Mouse (Mus musculus) heart, embryonic 13.5 days (tissue): ENCODE measurements around the gene Pgghg. TPM values are rescaled to one million over a fixed set of nuclear protein-coding genes. Genes with fewer than 3 reads are reported as not detected.

Experiments used
- ATAC-seq: fragments of 200-750 bp; cut with Nextera tagmentation; 2 replicates; pipeline ENCODE4 v1.8.0; 2017; ENCODE audit warnings: moderate TSS enrichment; ENCODE audit not compliant: insufficient number of reproducible peaks, low FRiP score, low TSS enrichment; ENCODE audit errors: extremely low read depth
- H3K27ac ChIP-seq: fragments of 300-500 bp; sonication (generic); replicated peaks from 2 replicates; pipeline ENCODE4 v1.5.1; 2015; ENCODE audit warnings: moderate library complexity, mild to moderate bottlenecking, inconsistent platforms
- H3K27me3 ChIP-seq: fragments of 300-500 bp; sonication (generic); replicated peaks from 2 replicates; pipeline ENCODE4 v1.6.1; 2015; ENCODE audit warnings: mild to moderate bottlenecking, inconsistent platforms
- H3K36me3 ChIP-seq: fragments of 300-500 bp; sonication (generic); 2 replicates; pipeline ENCODE4 v1.6.1; 2015; ENCODE audit warnings: mild to moderate bottlenecking, inconsistent platforms
- H3K4me1 ChIP-seq: fragments of 300-500 bp; sonication (generic); 2 replicates; pipeline ENCODE4 v1.6.1; 2015; ENCODE audit warnings: inconsistent platforms
- H3K4me2 ChIP-seq: fragments of 300-500 bp; sonication (generic); 2 replicates; pipeline ENCODE4 v1.6.1; 2015; ENCODE audit warnings: inconsistent platforms, mild to moderate bottlenecking, moderate library complexity
- H3K4me3 ChIP-seq: fragments of 300-500 bp; sonication (generic); 2 replicates; pipeline ENCODE4 v1.5.1; 2015; ENCODE audit warnings: moderate library complexity, mild to moderate bottlenecking, inconsistent platforms
- H3K9ac ChIP-seq: fragments of 300-500 bp; sonication (generic); 2 replicates; pipeline ENCODE4 v1.6.1; 2015; ENCODE audit warnings: inconsistent platforms, mild to moderate bottlenecking, moderate library complexity
- H3K9me3 ChIP-seq: fragments of 300-500 bp; sonication (generic); 2 replicates; pipeline ENCODE4 v1.6.1; 2016; ENCODE audit warnings: inconsistent platforms
- WGBS: fragments of 180-500 bp; shearing (Covaris S2); methylation state at CpG from one replicate; pipeline ENCODE4 v1.1.7; 2015; ENCODE audit warnings: mixed read lengths; 5-methylcytosine and 5-hydroxymethylcytosine counted together
- polyA plus RNA-seq: library from polyadenylated mRNA; unstranded; fragments of >200 nt; fragmentation: Nextera tagmentation; extraction: Ambion mirVana; gene quantifications from 2 replicates; pipeline ENCODE4 v1.2.1, GENCODE M21; 2015

Gene Pgghg
- 13.1 and 13.8 TPM in 2 replicates for polyA plus RNA-seq

GRCm38 (mm10) chr7:140941222-140942051, at the start of gene Pgghg:
Gene Pgghg, plus strand, starts transcription at chr7:140941391.
- peaks cover 17% of the 10 kb centered on the region for H3K36me3 ChIP-seq
- peak within 1 kb of the TSS; percentile 91 for H3K27ac ChIP-seq
- peaks cover 38% of the 10 kb centered on the region for H3K4me1 ChIP-seq
- H3K4me2 ChIP-seq: peak within 1 kb of the TSS; percentile 77
- peaks cover 22% of the 10 kb centered on the region; the same call in 1 of the 2 replicates for H3K27me3 ChIP-seq
- H3K9me3 ChIP-seq: no peaks in the 10 kb centered on the region
- 3% methylated on average over 33 of the region's 33 CpGs for WGBS
- H3K9ac ChIP-seq: peak within 1 kb of the TSS; percentile 91
- ATAC-seq: peak; percentile 79
- peak within 1 kb of the TSS; percentile 66 for H3K4me3 ChIP-seq

GRCm38 (mm10) chr7:140894031-140894430, 47.2 kb upstream of the Pgghg start:
- H3K4me3 ChIP-seq: no peak overlapping the region
- H3K27ac ChIP-seq: no peak overlapping the region
- no peak overlapping the region for H3K4me2 ChIP-seq
- no peaks in the 10 kb centered on the region for H3K9me3 ChIP-seq
- WGBS: 91% methylated on average over 7 of the region's 7 CpGs
- peaks cover 85% of the 10 kb centered on the region for H3K36me3 ChIP-seq
- no peaks in the 10 kb centered on the region for H3K4me1 ChIP-seq
- ATAC-seq: no peak
- no peaks in the 10 kb centered on the region for H3K27me3 ChIP-seq
- no peak overlapping the region for H3K9ac ChIP-seq

- ATAC-seq: no peak
- Histone ChIP-seq H3K9me3 (no peaks in the 10 kb centered on the region), H3K9ac (no peak overlapping the region), H3K4me1 (peaks cover 3% of the 10 kb centered on the region), H3K4me2 (no peak overlapping the region), H3K27ac (no peak overlapping the region), H3K27me3 (no peaks in the 10 kb centered on the region), H3K4me3 (no peak overlapping the region), H3K36me3 (peaks cover 84% of the 10 kb centered on the region)
- WGBS: 89% methylated on average over 3 of the region's 3 CpGs
These were observed 46.6 kb upstream of the Pgghg start for GRCm38 (mm10) chr7:140894611-140895010.

GRCm38 (mm10) chr7:140897863-140898262, 43.3 kb upstream of the Pgghg start:
- WGBS: 85% methylated on average over 7 of the region's 7 CpGs
- Histone ChIP-seq H3K4me1 (peaks cover 21% of the 10 kb centered on the region), H3K4me3 (no peak overlapping the region), H3K27me3 (no peaks in the 10 kb centered on the region), H3K9ac (no peak overlapping the region), H3K27ac (no peak overlapping the region), H3K4me2 (no peak overlapping the region), H3K9me3 (no peaks in the 10 kb centered on the region), H3K36me3 (peaks cover 62% of the 10 kb centered on the region)
- ATAC-seq: no peak

- 61% methylated on average over 3 of the region's 3 CpGs for WGBS
- no peaks in the 10 kb centered on the region for H3K9me3 ChIP-seq
- peaks cover 21% of the 10 kb centered on the region for H3K4me1 ChIP-seq
- H3K36me3 ChIP-seq: peaks cover 50% of the 10 kb centered on the region
- H3K9ac ChIP-seq: peak overlapping the region; percentile 79
- H3K27ac ChIP-seq: peak overlapping the region; percentile 83; the same call in 1 of the 2 replicates
- H3K27me3 ChIP-seq: peaks cover 2% of the 10 kb centered on the region; the same call in 1 of the 2 replicates
- H3K4me3 ChIP-seq: peak overlapping the region; percentile 42; the same call in 1 of the 2 replicates
- peak overlapping the region; percentile 59 for H3K4me2 ChIP-seq
- ATAC-seq: no peak
These were observed 42.1 kb upstream of the Pgghg start for GRCm38 (mm10) chr7:140899121-140899520.

- Histone ChIP-seq H3K27me3 (peaks cover 6% of the 10 kb centered on the region; the same call in 1 of the 2 replicates), H3K9ac (peak within 1 kb of the TSS; percentile 79), H3K36me3 (peaks cover 40% of the 10 kb centered on the region), H3K4me2 (peak within 1 kb of the TSS; percentile 59), H3K27ac (peak within 1 kb of the TSS; percentile 83), H3K9me3 (no peaks in the 10 kb centered on the region), H3K4me1 (peaks cover 21% of the 10 kb centered on the region), H3K4me3 (peak within 1 kb of the TSS; percentile 42)
- no peak for ATAC-seq
- WGBS: 42% methylated on average over 10 of the region's 10 CpGs
These were observed 41.0 kb upstream of the Pgghg start, which contains the start of gene Cox8b for GRCm38 (mm10) chr7:140900220-140900619. Gene Cox8b, minus strand, starts transcription at chr7:140900446.

GRCm38 (mm10) chr7:140902036-140902875, 38.9 kb upstream of the Pgghg start:
- Histone ChIP-seq H3K36me3 (peaks cover 22% of the 10 kb centered on the region), H3K4me3 (no peak overlapping the region), H3K4me2 (no peak overlapping the region), H3K4me1 (peaks cover 21% of the 10 kb centered on the region), H3K9me3 (no peaks in the 10 kb centered on the region), H3K27me3 (peaks cover 10% of the 10 kb centered on the region; the same call in 1 of the 2 replicates), H3K27ac (no peak overlapping the region), H3K9ac (no peak overlapping the region; the same call in 1 of the 2 replicates)
- WGBS: 81% methylated on average over 15 of the region's 15 CpGs
- ATAC-seq: no peak

- no peak for ATAC-seq
- H3K4me1 ChIP-seq: peaks cover 21% of the 10 kb centered on the region
- H3K36me3 ChIP-seq: peaks cover 13% of the 10 kb centered on the region
- no peaks in the 10 kb centered on the region for H3K9me3 ChIP-seq
- H3K27ac ChIP-seq: no peak overlapping the region
- H3K4me3 ChIP-seq: no peak overlapping the region
- no peak overlapping the region for H3K4me2 ChIP-seq
- peaks cover 10% of the 10 kb centered on the region; the same call in 1 of the 2 replicates for H3K27me3 ChIP-seq
- 28% methylated on average over 13 of the region's 13 CpGs for WGBS
- no peak overlapping the region for H3K9ac ChIP-seq
These were observed 38.0 kb upstream of the Pgghg start for GRCm38 (mm10) chr7:140903212-140903611.

- Histone ChIP-seq H3K27me3 (peaks cover 15% of the 10 kb centered on the region; the same call in 1 of the 2 replicates), H3K9me3 (no peaks in the 10 kb centered on the region), H3K4me1 (peaks cover 11% of the 10 kb centered on the region), H3K36me3 (no peaks in the 10 kb centered on the region), H3K27ac (no peak overlapping the region), H3K9ac (no peak overlapping the region), H3K4me2 (no peak overlapping the region), H3K4me3 (no peak overlapping the region)
- WGBS: 32% methylated on average over 2 of the region's 2 CpGs
- no peak for ATAC-seq
These were observed 35.5 kb upstream of the Pgghg start for GRCm38 (mm10) chr7:140905642-140906081.

- H3K9me3 ChIP-seq: no peaks in the 10 kb centered on the region
- H3K4me1 ChIP-seq: peaks cover 4% of the 10 kb centered on the region; the same call in 1 of the 2 replicates
- H3K27ac ChIP-seq: no peak overlapping the region
- H3K9ac ChIP-seq: no peak overlapping the region; the same call in 1 of the 2 replicates
- no peak overlapping the region for H3K4me2 ChIP-seq
- peaks cover 18% of the 10 kb centered on the region for H3K27me3 ChIP-seq
- H3K36me3 ChIP-seq: no peaks in the 10 kb centered on the region
- ATAC-seq: no peak
- WGBS: 73% methylated on average over 13 of the region's 13 CpGs
- no peak overlapping the region for H3K4me3 ChIP-seq
These were observed 34.1 kb upstream of the Pgghg start for GRCm38 (mm10) chr7:140907131-140907530.

GRCm38 (mm10) chr7:140907697-140908096, 33.5 kb upstream of the Pgghg start:
- no peak overlapping the region for H3K4me3 ChIP-seq
- H3K4me2 ChIP-seq: no peak overlapping the region
- no peak for ATAC-seq
- H3K9me3 ChIP-seq: no peaks in the 10 kb centered on the region
- peaks cover 4% of the 10 kb centered on the region; the same call in 1 of the 2 replicates for H3K4me1 ChIP-seq
- WGBS: 72% methylated on average over 7 of the region's 7 CpGs
- H3K27ac ChIP-seq: no peak overlapping the region
- no peak overlapping the region for H3K9ac ChIP-seq
- H3K27me3 ChIP-seq: peaks cover 23% of the 10 kb centered on the region
- H3K36me3 ChIP-seq: no peaks in the 10 kb centered on the region
